Mouse (Mus musculus): ENCODE results near the gene Mapt.

GRCm38 (mm10) chr11:104292443-104293220 is 61.4 kb downstream of the Mapt start:
- TF ChIP-seq FLI1 (IDR thresholded peaks at IDR 0.05; ENCODE audit: low read length) (no peak), GATA1 (IDR thresholded peaks at IDR 0.05; ENCODE audit: borderline replicate concordance, low read length) (no peak)
